Mouse (Mus musculus) megakaryocyte, embryonic 14.5 days (primary cell): ENCODE measurements at regions not wholly inside any gene's neighbourhood (a gene's known extent, or its start where the extent isn't known, plus 50 kb on each side); places are given as distances from the start of the nearest gene placed in this dataset.

Experiments used
- FLI1 ChIP-seq: IDR thresholded peaks from 2 replicates; pipeline ENCODE4 v1.6.1; 2012; ENCODE audit warnings: low read length, inconsistent platforms, mixed read lengths
- GATA1 ChIP-seq: IDR thresholded peaks from 3 replicates; pipeline ENCODE4 v1.6.1; 2012; ENCODE audit warnings: mixed read lengths, low read length, inconsistent platforms, borderline replicate concordance

- TF ChIP-seq GATA1 = no peak
- TF ChIP-seq FLI1 = no peak
These were observed 244.9 kb upstream of the Mki67 start for GRCm38 (mm10) chr7:135961026-135961425.
